Mouse (Mus musculus) brain, embryonic 14.5 days (tissue): ENCODE measurements at regions not wholly inside any gene's neighbourhood (a gene's known extent, or its start where the extent isn't known, plus 50 kb on each side); places are given as distances from the start of the nearest gene placed in this dataset.

Experiments
- DNase-seq: peaks from one replicate; pipeline ENCODE4 v3.0.0-alpha.2; 2011; ENCODE audit warnings: low read depth
- CTCF ChIP-seq: fragments of 200-500 bp; IDR thresholded peaks from 2 replicates; pipeline ENCODE4 v1.5.1; 2012; ENCODE audit warnings: inconsistent platforms, mild to moderate bottlenecking, moderate library complexity, borderline replicate concordance; ENCODE audit not compliant: insufficient read depth, insufficient read length; ENCODE audit errors: extremely low read depth
- POLR2A ChIP-seq: fragments of 200-500 bp; IDR thresholded peaks from 2 replicates; pipeline ENCODE4 v1.6.1; 2012; ENCODE audit warnings: mild to moderate bottlenecking, inconsistent platforms, borderline replicate concordance; ENCODE audit not compliant: poor library complexity, insufficient read depth, insufficient read length, severe bottlenecking; ENCODE audit errors: extremely low read depth

DNA sequence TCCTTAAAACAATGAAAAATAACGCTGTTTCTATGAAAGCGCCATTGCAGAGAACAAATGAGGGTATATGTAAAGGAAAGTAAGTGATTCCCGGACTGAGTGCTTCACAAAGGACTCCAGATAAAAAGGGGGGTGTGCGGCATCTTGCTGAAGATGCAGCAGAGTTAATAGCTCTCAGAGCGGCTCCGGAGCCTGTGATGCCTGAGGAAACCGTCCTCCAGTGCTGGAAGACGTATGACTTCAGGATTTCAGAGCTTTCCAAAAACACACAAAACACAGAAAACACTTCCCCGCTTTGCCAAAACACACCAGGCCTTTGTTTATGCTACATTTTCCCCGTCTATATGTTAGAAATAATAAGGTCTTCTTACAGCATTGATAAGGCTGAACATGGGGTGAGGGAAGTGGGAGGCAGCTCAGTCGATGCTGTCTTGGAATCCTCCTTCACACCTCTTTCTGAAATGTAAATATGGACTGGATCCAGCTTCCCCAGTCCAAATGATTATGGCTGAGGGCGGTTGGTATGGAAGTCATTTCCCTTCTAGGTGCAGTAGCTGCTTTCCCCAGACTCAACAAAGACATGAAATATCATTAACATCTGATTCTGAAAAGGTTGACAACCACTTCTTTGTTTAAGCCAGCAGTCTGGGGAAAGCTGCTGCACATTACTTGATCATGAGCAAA is 2382.5 kb upstream of the Gm7489 start:
- DNase-seq, result peak; percentile 44
- no peak for TF ChIP-seq CTCF
- TF ChIP-seq POLR2A, result no peak

GRCm38 (mm10) chr15:51502742-51503270 is 2381.9 kb upstream of the Gm7489 start:
- TF ChIP-seq CTCF (no peak), POLR2A (no peak)
- DNase-seq, result peak; percentile 67

GRCm38 (mm10) chr15:51503341-51503740 is 2381.4 kb upstream of the Gm7489 start:
- no peak for TF ChIP-seq POLR2A
- no peak for TF ChIP-seq CTCF
- peak; percentile 58 for DNase-seq

DNA sequence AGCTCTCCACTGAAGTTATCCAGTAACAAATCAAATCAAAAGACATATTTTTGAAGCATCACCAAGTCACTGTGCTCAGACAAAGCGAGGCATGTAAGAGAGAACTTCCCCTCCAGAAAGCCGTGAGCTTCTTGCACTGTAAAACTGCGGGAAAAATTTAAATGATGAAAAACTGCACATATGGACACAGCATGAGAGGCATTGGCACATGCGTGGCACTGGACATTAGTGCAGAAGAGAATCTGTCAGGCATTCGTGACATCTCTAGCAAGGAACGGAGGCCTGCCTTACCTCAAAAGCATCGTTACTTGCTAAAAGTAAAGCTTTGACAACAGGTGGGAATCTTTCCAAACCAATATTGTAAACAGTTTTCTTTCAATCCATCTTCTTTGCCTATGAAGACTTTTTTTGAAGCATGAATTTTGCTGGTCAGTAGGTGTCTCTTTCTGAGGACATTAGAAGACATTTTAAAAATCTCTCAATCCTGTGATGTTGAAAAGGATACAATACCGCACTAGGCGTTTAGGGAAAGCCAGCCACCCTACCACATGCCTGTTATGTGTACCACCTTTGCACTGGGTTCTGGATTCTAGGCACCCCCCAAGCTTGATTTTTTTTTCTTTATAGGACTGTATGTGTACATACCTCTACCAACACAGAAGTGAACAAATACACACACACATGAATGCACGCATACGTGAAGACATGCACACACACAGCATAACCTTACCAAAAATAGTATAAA is 2380.5 kb upstream of the Gm7489 start:
- peak; percentile 4 for DNase-seq
- TF ChIP-seq POLR2A (no peak), CTCF (no peak)

- DNase-seq, result no peak
- TF ChIP-seq POLR2A (no peak), CTCF (no peak)
Observed at GRCm38 (mm10) chr15:51504789-51505188, 2379.9 kb upstream of the Gm7489 start.

DNA sequence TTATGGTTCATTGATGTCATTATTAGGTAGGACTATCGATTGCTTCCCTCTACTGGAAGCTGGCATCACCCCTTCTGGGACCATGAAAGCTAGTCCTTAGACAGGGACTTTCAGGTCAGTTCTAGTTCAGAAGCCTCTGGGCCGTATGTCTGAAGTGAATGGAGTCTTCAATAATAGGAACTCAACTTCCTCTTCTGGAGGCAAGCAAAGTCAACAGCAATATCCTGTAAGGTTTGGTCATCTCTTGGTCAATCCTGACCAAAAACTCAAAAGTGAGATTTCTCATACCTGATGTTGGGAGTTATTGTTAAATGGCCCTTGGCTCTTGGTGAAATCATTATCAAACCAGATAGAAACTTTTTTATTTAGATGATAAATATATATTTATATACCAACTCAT is 2377.6 kb upstream of the Gm7489 start:
- no peak for TF ChIP-seq POLR2A
- TF ChIP-seq CTCF, result no peak
- no peak for DNase-seq

DNA sequence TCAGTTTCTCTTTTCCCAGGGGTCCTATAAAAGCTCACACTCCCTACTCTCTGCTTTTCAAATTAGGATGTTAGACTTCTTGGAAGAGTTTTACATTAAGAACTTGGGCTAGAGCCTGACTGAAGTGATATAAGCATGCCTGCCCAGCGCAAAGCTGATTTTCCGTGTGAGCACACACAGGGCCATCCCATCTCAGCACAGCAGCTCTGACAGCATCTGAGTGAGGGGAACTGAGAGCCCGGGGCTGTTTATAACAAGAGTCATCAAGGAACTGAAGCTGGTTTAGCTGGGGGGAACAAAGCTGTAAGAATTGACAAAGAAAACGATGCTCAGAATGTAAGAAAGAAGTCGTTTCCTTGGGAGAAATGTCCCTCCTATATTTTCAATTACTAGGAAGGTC is 2373.4 kb upstream of the Gm7489 start:
- no peak for TF ChIP-seq CTCF
- TF ChIP-seq POLR2A, result no peak
- peak; percentile 64 for DNase-seq

- DNase-seq, result no peak
- TF ChIP-seq POLR2A, result no peak
- no peak for TF ChIP-seq CTCF
Observed at GRCm38 (mm10) chr15:51536317-51536716, 2348.4 kb upstream of the Gm7489 start.

- TF ChIP-seq CTCF (no peak), POLR2A (no peak)
- no peak for DNase-seq
Observed at GRCm38 (mm10) chr15:51551216-51551775, 2333.4 kb upstream of the Gm7489 start.

- no peak for DNase-seq
- TF ChIP-seq POLR2A, result no peak
- no peak for TF ChIP-seq CTCF
Observed at GRCm38 (mm10) chr15:51558215-51558614, 2326.5 kb upstream of the Gm7489 start.

- no peak for DNase-seq
- TF ChIP-seq POLR2A (no peak), CTCF (no peak)
Observed at GRCm38 (mm10) chr15:51565543-51565942, 2319.2 kb upstream of the Gm7489 start.

DNA sequence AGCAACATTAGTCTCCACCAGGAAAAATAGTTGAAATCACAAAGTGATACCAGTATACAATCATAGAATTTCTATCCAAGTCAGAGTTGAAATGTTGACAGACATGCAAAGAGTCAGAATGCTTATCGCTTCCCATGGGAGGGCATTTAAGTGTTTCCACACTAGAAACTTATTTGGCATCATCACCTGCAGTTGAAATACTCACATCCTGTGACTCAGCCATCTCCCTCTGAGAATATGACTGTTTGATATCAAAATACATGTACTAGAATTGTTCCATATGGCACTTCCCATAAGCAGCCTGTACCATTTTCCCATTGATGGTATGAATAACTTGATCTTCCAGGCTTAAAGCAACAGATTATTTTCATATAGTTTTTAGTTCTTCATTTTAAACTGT is 2314.1 kb upstream of the Gm7489 start:
- DNase-seq, result no peak
- no peak for TF ChIP-seq CTCF
- TF ChIP-seq POLR2A, result no peak
